Mouse (Mus musculus): ENCODE results near the gene Zbtb41. TPM values are rescaled to one million over a fixed set of nuclear protein-coding genes. Genes with fewer than 3 reads are reported as not detected.

The Zbtb41 gene
- 18.3 and 21.0 TPM in 2 replicates for polyA plus RNA-seq (2014; fragmentation: Nextera tagmentation; extraction: Ambion mirVana)

GRCm38 (mm10) chr1:139421875-139422791, at the start of gene Zbtb41:
Gene Zbtb41 (plus strand): TSS chr1:139422288.
- H3K4me1 ChIP-seq (replicated peaks; ENCODE audit: control insufficient read depth, insufficient read depth, low read length) = peaks cover 16% of the 10 kb centered on the region
- H3K4me3 ChIP-seq (ENCODE audit: low read depth, low read length) = peak within 1 kb of the TSS; percentile 80
- H3K27ac ChIP-seq (ENCODE audit: low read depth, low read length) = peak within 1 kb of the TSS; percentile 78
- H3K36me3 ChIP-seq (ENCODE audit: control insufficient read depth, insufficient read depth, low read length) = no peaks in the 10 kb centered on the region
- under 1% methylated on average over 77 of the region's 88 CpGs for WGBS
- no peaks in the 10 kb centered on the region for H3K27me3 ChIP-seq (ENCODE audit: control insufficient read depth, insufficient read depth, low read length)
- H3K4me2 ChIP-seq (ENCODE audit: low read depth, low read length, severe bottlenecking) = peak within 1 kb of the TSS; percentile 73
- peak within 1 kb of the TSS; percentile 96 for H3K9ac ChIP-seq (ENCODE audit: low read length)
- ATAC-seq (replicated peaks; ENCODE audit: low FRiP score) (peak; percentile 96), DNase-seq (ENCODE audit: low spot score) (peak; percentile 93)
- no peaks in the 10 kb centered on the region for H3K9me3 ChIP-seq (ENCODE audit: control insufficient read depth, low read length)

GRCm38 (mm10) chr1:139375900-139376299, 46.2 kb upstream of the Zbtb41 start:
- WGBS = 20% methylated on average over 6 of the region's 6 CpGs
- Histone ChIP-seq H3K4me3 (ENCODE audit: low read depth, low read length) (peak overlapping the region; percentile 9; the same call in 1 of the 2 replicates), H3K4me1 (replicated peaks; ENCODE audit: control insufficient read depth, insufficient read depth, low read length) (0 out of 2 replicates have a peak, but pooled peaks cover 4% of the 10 kb centered on the region), H3K36me3 (ENCODE audit: control insufficient read depth, insufficient read depth, low read length) (no peaks in the 10 kb centered on the region), H3K9ac (ENCODE audit: low read length) (no peak overlapping the region), H3K4me2 (ENCODE audit: low read depth, low read length, severe bottlenecking) (peak overlapping the region; percentile 32; the same call in 1 of the 2 replicates), H3K27ac (ENCODE audit: low read depth, low read length) (peak overlapping the region; percentile 18; the same call in 1 of the 2 replicates), H3K9me3 (ENCODE audit: control insufficient read depth, low read length) (no peaks in the 10 kb centered on the region), H3K27me3 (ENCODE audit: control insufficient read depth, insufficient read depth, low read length) (no peaks in the 10 kb centered on the region)
- DNase-seq (ENCODE audit: low spot score) (no peak), ATAC-seq (replicated peaks; ENCODE audit: low FRiP score) (peak; percentile 75)

GRCm38 (mm10) chr1:139376638-139377286, 45.3 kb upstream of the Zbtb41 start, which contains the start of gene Crb1:
Gene Crb1 (minus strand): TSS chr1:139377100.
- H3K4me2 ChIP-seq (ENCODE audit: low read depth, low read length, severe bottlenecking) = peak within 1 kb of the TSS; percentile 32
- peak; percentile 53 for DNase-seq (ENCODE audit: low spot score)
- WGBS = 8% methylated on average over 5 of the region's 5 CpGs
- H3K4me1 ChIP-seq (replicated peaks; ENCODE audit: control insufficient read depth, insufficient read depth, low read length) = 0 out of 2 replicates have a peak, but pooled peaks cover 4% of the 10 kb centered on the region
- peak within 1 kb of the TSS; percentile 17; the same call in 1 of the 2 replicates for H3K9ac ChIP-seq (ENCODE audit: low read length)
- no peak within 1 kb of the TSS for H3K27ac ChIP-seq (ENCODE audit: low read depth, low read length)
- no peaks in the 10 kb centered on the region for H3K9me3 ChIP-seq (ENCODE audit: control insufficient read depth, low read length)
- H3K4me3 ChIP-seq (ENCODE audit: low read depth, low read length) = peak within 1 kb of the TSS; percentile 14
- H3K36me3 ChIP-seq (ENCODE audit: control insufficient read depth, insufficient read depth, low read length) = no peaks in the 10 kb centered on the region
- ATAC-seq (replicated peaks; ENCODE audit: low FRiP score) = peak; percentile 73
- no peaks in the 10 kb centered on the region for H3K27me3 ChIP-seq (ENCODE audit: control insufficient read depth, insufficient read depth, low read length)

- Histone ChIP-seq H3K27me3 (ENCODE audit: control insufficient read depth, insufficient read depth, low read length) (no peaks in the 10 kb centered on the region), H3K9ac (ENCODE audit: low read length) (no peak overlapping the region), H3K27ac (ENCODE audit: low read depth, low read length) (no peak overlapping the region), H3K4me1 (replicated peaks; ENCODE audit: control insufficient read depth, insufficient read depth, low read length) (0 out of 2 replicates have a peak, but pooled peaks cover 4% of the 10 kb centered on the region), H3K4me3 (ENCODE audit: low read depth, low read length) (no peak overlapping the region), H3K4me2 (ENCODE audit: low read depth, low read length, severe bottlenecking) (no peak overlapping the region), H3K9me3 (ENCODE audit: control insufficient read depth, low read length) (no peaks in the 10 kb centered on the region), H3K36me3 (ENCODE audit: control insufficient read depth, insufficient read depth, low read length) (no peaks in the 10 kb centered on the region)
- ATAC-seq (replicated peaks; ENCODE audit: low FRiP score) (peak; percentile 20; the same call in 1 of the 2 replicates), DNase-seq (ENCODE audit: low spot score) (peak; percentile 50)
- WGBS = 25% methylated on average over 11 of the region's 11 CpGs
Observed at GRCm38 (mm10) chr1:139378861-139379620, 43.0 kb upstream of the Zbtb41 start.

GRCm38 (mm10) chr1:139379621-139379984, 42.5 kb upstream of the Zbtb41 start:
- no peaks in the 10 kb centered on the region for H3K36me3 ChIP-seq (ENCODE audit: control insufficient read depth, insufficient read depth, low read length)
- no peaks in the 10 kb centered on the region for H3K27me3 ChIP-seq (ENCODE audit: control insufficient read depth, insufficient read depth, low read length)
- H3K4me1 ChIP-seq (replicated peaks; ENCODE audit: control insufficient read depth, insufficient read depth, low read length) = 0 out of 2 replicates have a peak, but pooled peaks cover 4% of the 10 kb centered on the region
- H3K9me3 ChIP-seq (ENCODE audit: control insufficient read depth, low read length) = no peaks in the 10 kb centered on the region
- H3K4me2 ChIP-seq (ENCODE audit: low read depth, low read length, severe bottlenecking) = no peak overlapping the region
- DNase-seq (ENCODE audit: low spot score) (no peak), ATAC-seq (replicated peaks; ENCODE audit: low FRiP score) (no peak)
- WGBS = 33% methylated on average over 4 of the region's 4 CpGs
- no peak overlapping the region for H3K4me3 ChIP-seq (ENCODE audit: low read depth, low read length)
- H3K27ac ChIP-seq (ENCODE audit: low read depth, low read length) = no peak overlapping the region
- H3K9ac ChIP-seq (ENCODE audit: low read length) = no peak overlapping the region

- no peaks in the 10 kb centered on the region for H3K4me1 ChIP-seq (replicated peaks; ENCODE audit: control insufficient read depth, insufficient read depth, low read length)
- H3K36me3 ChIP-seq (ENCODE audit: control insufficient read depth, insufficient read depth, low read length) = no peaks in the 10 kb centered on the region
- no peaks in the 10 kb centered on the region for H3K9me3 ChIP-seq (ENCODE audit: control insufficient read depth, low read length)
- no peak overlapping the region for H3K4me2 ChIP-seq (ENCODE audit: low read depth, low read length, severe bottlenecking)
- no peaks in the 10 kb centered on the region for H3K27me3 ChIP-seq (ENCODE audit: control insufficient read depth, insufficient read depth, low read length)
- no peak overlapping the region for H3K27ac ChIP-seq (ENCODE audit: low read depth, low read length)
- no peak overlapping the region for H3K4me3 ChIP-seq (ENCODE audit: low read depth, low read length)
- ATAC-seq (replicated peaks; ENCODE audit: low FRiP score) = no peak
- H3K9ac ChIP-seq (ENCODE audit: low read length) = no peak overlapping the region
- 62% methylated on average over 2 of the region's 2 CpGs for WGBS
- DNase-seq (ENCODE audit: low spot score) = no peak
Observed at GRCm38 (mm10) chr1:139391747-139392146, 30.3 kb upstream of the Zbtb41 start.

GRCm38 (mm10) chr1:139396589-139396988, 25.5 kb upstream of the Zbtb41 start:
- no peaks in the 10 kb centered on the region for H3K9me3 ChIP-seq (ENCODE audit: control insufficient read depth, low read length)
- no peak overlapping the region for H3K27ac ChIP-seq (ENCODE audit: low read depth, low read length)
- H3K4me3 ChIP-seq (ENCODE audit: low read depth, low read length) = no peak overlapping the region
- no peak overlapping the region for H3K9ac ChIP-seq (ENCODE audit: low read length)
- H3K36me3 ChIP-seq (ENCODE audit: control insufficient read depth, insufficient read depth, low read length) = no peaks in the 10 kb centered on the region
- no peaks in the 10 kb centered on the region for H3K27me3 ChIP-seq (ENCODE audit: control insufficient read depth, insufficient read depth, low read length)
- ATAC-seq (replicated peaks; ENCODE audit: low FRiP score) = no peak
- no peaks in the 10 kb centered on the region for H3K4me1 ChIP-seq (replicated peaks; ENCODE audit: control insufficient read depth, insufficient read depth, low read length)
- 73% methylated on average over 1 of the region's 1 CpGs for WGBS
- no peak overlapping the region for H3K4me2 ChIP-seq (ENCODE audit: low read depth, low read length, severe bottlenecking)
- DNase-seq (ENCODE audit: low spot score) = no peak

GRCm38 (mm10) chr1:139405766-139406165, 16.3 kb upstream of the Zbtb41 start:
- Histone ChIP-seq H3K4me3 (ENCODE audit: low read depth, low read length) (no peak overlapping the region), H3K27me3 (ENCODE audit: control insufficient read depth, insufficient read depth, low read length) (no peaks in the 10 kb centered on the region), H3K9me3 (ENCODE audit: control insufficient read depth, low read length) (no peaks in the 10 kb centered on the region), H3K27ac (ENCODE audit: low read depth, low read length) (no peak overlapping the region), H3K4me1 (replicated peaks; ENCODE audit: control insufficient read depth, insufficient read depth, low read length) (no peaks in the 10 kb centered on the region), H3K4me2 (ENCODE audit: low read depth, low read length, severe bottlenecking) (no peak overlapping the region), H3K9ac (ENCODE audit: low read length) (no peak overlapping the region), H3K36me3 (ENCODE audit: control insufficient read depth, insufficient read depth, low read length) (no peaks in the 10 kb centered on the region)
- ATAC-seq (replicated peaks; ENCODE audit: low FRiP score) (no peak), DNase-seq (ENCODE audit: low spot score) (no peak)

All from forebrain, embryonic 11.5 days (tissue).